26 mouse cellular contexts compared by ENCODE assay signal in genomic region chr10:7757544-7757943, GRCm38 (mm10). TPM values are rescaled to one million over a fixed set of nuclear protein-coding genes. Genes with fewer than 3 reads are reported as not detected.
DNase-seq lines count a peak whose midpoint lies in the region; ATAC-seq and TF ChIP-seq lines count a peak whose summit lies in the region.
"Had no signal": no experiment of that assay in that cellular context is flagged by ENCODE, and none has a peak within 500 bp of the region (broad histone marks: within the 10 kb centered on the region; RNA-seq: fewer than 3 reads in every experiment).

No protein-coding gene starts in this region.

- no peak for TF ChIP-seq CTCF in liver, postnatal 0 days (IDR thresholded peaks at IDR 0.05; ENCODE audit: low read depth)
- no peak for TF ChIP-seq CTCF in thymus, adult 2 months (IDR thresholded peaks at IDR 0.05; ENCODE audit: borderline replicate concordance, control insufficient read depth, extremely low read depth, insufficient read depth, low read length, poor library complexity)

- H3K4me2 ChIP-seq in liver, embryonic 12.5 days = no peak overlapping the region
- H3K4me2 ChIP-seq in liver, postnatal 0 days (ENCODE audit: low read depth, low read length) = no peak overlapping the region
- no peak overlapping the region for H3K4me2 ChIP-seq in midbrain, embryonic 11.5 days
- H3K4me2 ChIP-seq: embryonic facial prominence, embryonic 13.5 days; forebrain, embryonic 12.5 days; forebrain, embryonic 15.5 days; heart, embryonic 11.5 days; hindbrain, embryonic 12.5 days had no signal

- H3K27me3 ChIP-seq in liver, embryonic 12.5 days (replicated peaks) = no peaks in the 10 kb centered on the region
- H3K27me3 ChIP-seq in liver, postnatal 0 days (ENCODE audit: insufficient read depth, low read length) = no peaks in the 10 kb centered on the region
- no peaks in the 10 kb centered on the region for H3K27me3 ChIP-seq in thymus, adult 2 months (ENCODE audit: control insufficient read depth, insufficient read depth, low read length)
- no peaks in the 10 kb centered on the region for H3K27me3 ChIP-seq in midbrain, embryonic 11.5 days (ENCODE audit: control insufficient read depth, insufficient read depth, low read length)
- H3K27me3 ChIP-seq: embryonic facial prominence, embryonic 13.5 days; forebrain, embryonic 12.5 days; forebrain, embryonic 15.5 days; hindbrain, embryonic 12.5 days had no signal

- no peak overlapping the region for H3K4me3 ChIP-seq in liver, embryonic 12.5 days
- H3K4me3 ChIP-seq in liver, postnatal 0 days (ENCODE audit: low read depth, low read length) = no peak overlapping the region
- H3K4me3 ChIP-seq in thymus, adult 2 months (ENCODE audit: control insufficient read depth, insufficient read depth, low read length) = no peak overlapping the region
- H3K4me3 ChIP-seq in midbrain, embryonic 11.5 days (ENCODE audit: low read depth, low read length) = no peak overlapping the region
- H3K4me3 ChIP-seq: embryonic facial prominence, embryonic 10.5 days; embryonic facial prominence, embryonic 13.5 days; erythroblast, embryonic 14.5 days; forebrain, embryonic 12.5 days; forebrain, embryonic 15.5 days; gastrocnemius, adult 2 months; hindbrain, embryonic 12.5 days had no signal

- 0 out of 2 replicates have a peak overlapping the region, but pooled peaks have one; percentile 27 for H3K9ac ChIP-seq in liver, embryonic 12.5 days
- no peak overlapping the region for H3K9ac ChIP-seq in liver, postnatal 0 days (replicated peaks)
- no peak overlapping the region for H3K9ac ChIP-seq in midbrain, embryonic 11.5 days (ENCODE audit: low read length)
- H3K9ac ChIP-seq: embryonic facial prominence, embryonic 13.5 days; forebrain, embryonic 12.5 days; forebrain, embryonic 15.5 days; hindbrain, embryonic 12.5 days had no signal

- no peaks in the 10 kb centered on the region for H3K9me3 ChIP-seq in liver, embryonic 12.5 days (replicated peaks)
- H3K9me3 ChIP-seq in liver, postnatal 0 days (ENCODE audit: low read length) = no peaks in the 10 kb centered on the region
- no peaks in the 10 kb centered on the region for H3K9me3 ChIP-seq in midbrain, embryonic 11.5 days (ENCODE audit: control insufficient read depth, low read length)
- H3K9me3 ChIP-seq: embryonic facial prominence, embryonic 10.5 days; embryonic facial prominence, embryonic 13.5 days; forebrain, embryonic 12.5 days; forebrain, embryonic 15.5 days; hindbrain, embryonic 12.5 days had no signal

- ATAC-seq in liver, embryonic 12.5 days = peak; percentile 49; the same call in 1 of the 2 replicates
- no peak for ATAC-seq in liver, postnatal 0 days
- ATAC-seq in megakaryocyte progenitor cell, adult 5-6 weeks (replicated peaks; ENCODE audit: poor library complexity) = peak; percentile 65
- ATAC-seq in midbrain, embryonic 11.5 days (ENCODE audit: low FRiP score) = no peak
- ATAC-seq: CD4-positive, CD25-positive, alpha-beta regulatory T cell, adult 4 months; forebrain, embryonic 15.5 days; hindbrain, embryonic 16.5 days had no signal

- DNase-seq in liver, postnatal 0 days = no peak
- DNase-seq in MEL-GATA-1-ER (ENCODE audit: extremely low read depth, low read depth) = peak; percentile 58
- DNase-seq in thymus, adult 2 months = no peak
- no peak for DNase-seq in midbrain, embryonic 11.5 days (ENCODE audit: low spot score, missing footprints)
- no peak for DNase-seq in frontal cortex, postnatal 14 days (ENCODE audit: low spot score in 2 of 2)
- DNase-seq: adrenal gland, adult 2 months; adrenal gland, postnatal 14 days; cerebellum, adult 11 months; cerebellum, adult 2 months; cerebellum, adult 9-11 months; cerebellum, postnatal 25 days; embryo, embryonic 11 days; gastrocnemius, adult 2 months; gastrocnemius, postnatal 14 days; heart, adult 11 months had no signal

- 37% methylated on average over 2 of the region's 2 CpGs for WGBS in liver, embryonic 12.5 days (ENCODE audit: insufficient replicate concordance)
- WGBS in liver, postnatal 0 days (ENCODE audit: insufficient replicate concordance) = 60% methylated on average over 2 of the region's 2 CpGs
- WGBS in thymus, adult 2 months = 87% methylated on average over 2 of the region's 2 CpGs
- WGBS in midbrain, embryonic 11.5 days = 97% methylated on average over 2 of the region's 2 CpGs

- H3K4me1 ChIP-seq in liver, embryonic 12.5 days = peaks cover 15% of the 10 kb centered on the region
- H3K4me1 ChIP-seq in liver, postnatal 0 days (ENCODE audit: insufficient read depth) = no peaks in the 10 kb centered on the region
- H3K4me1 ChIP-seq in thymus, adult 2 months (replicated peaks; ENCODE audit: control insufficient read depth, insufficient read depth, low read length) = no peaks in the 10 kb centered on the region
- no peaks in the 10 kb centered on the region for H3K4me1 ChIP-seq in midbrain, embryonic 11.5 days (ENCODE audit: control insufficient read depth, insufficient read depth, low read length)
- H3K4me1 ChIP-seq: embryonic facial prominence, embryonic 10.5 days; embryonic facial prominence, embryonic 13.5 days; forebrain, embryonic 12.5 days; forebrain, embryonic 15.5 days; hindbrain, embryonic 12.5 days had no signal

- TF ChIP-seq EP300 in liver, postnatal 0 days (IDR thresholded peaks at IDR 0.05; ENCODE audit: low read depth) = no peak

- peaks cover 81% of the 10 kb centered on the region for H3K36me3 ChIP-seq in liver, embryonic 12.5 days
- peaks cover 44% of the 10 kb centered on the region for H3K36me3 ChIP-seq in liver, postnatal 0 days (replicated peaks; ENCODE audit: insufficient read depth, low read length)
- peaks cover 60% of the 10 kb centered on the region for H3K36me3 ChIP-seq in thymus, adult 2 months (ENCODE audit: control insufficient read depth, insufficient read depth, low read length)
- peaks cover 10% of the 10 kb centered on the region; the same call in 1 of the 2 replicates for H3K36me3 ChIP-seq in midbrain, embryonic 11.5 days (ENCODE audit: control insufficient read depth, insufficient read depth, low read length)

- 0 out of 2 replicates have a peak overlapping the region, but pooled peaks have one; percentile 25 for H3K27ac ChIP-seq in liver, embryonic 12.5 days
- no peak overlapping the region for H3K27ac ChIP-seq in liver, postnatal 0 days (ENCODE audit: low read depth)
- no peak overlapping the region for H3K27ac ChIP-seq in thymus, adult 2 months (ENCODE audit: control insufficient read depth, insufficient read depth, low read length)
- H3K27ac ChIP-seq in midbrain, embryonic 11.5 days (ENCODE audit: low read depth, low read length) = no peak overlapping the region
- H3K27ac ChIP-seq: embryonic facial prominence, embryonic 10.5 days; embryonic facial prominence, embryonic 13.5 days; forebrain, embryonic 12.5 days; forebrain, embryonic 15.5 days; gastrocnemius, adult 2 months; hindbrain, embryonic 12.5 days had no signal

- no peak for TF ChIP-seq POLR2A in thymus, adult 2 months (IDR thresholded peaks at IDR 0.05; ENCODE audit: control insufficient read depth, extremely low read depth, insufficient read depth, low read length, poor library complexity)

RNA-seq across cellular contexts. Expression of gene Katna1, which starts 31.7 kb away (rescaled TPM):
- polyA plus RNA-seq in liver, embryonic 12.5 days (2016; fragmentation: Nextera tagmentation; extraction: Ambion mirVana) = 41.1 and 42.1 TPM in 2 replicates
- polyA plus RNA-seq in liver, postnatal 0 days (2015; fragmentation: Nextera tagmentation; extraction: Ambion mirVana) = 20.1 and 21.2 TPM in 2 replicates
- 59.4 and 80.0 TPM in 2 replicates for total RNA-seq in megakaryocyte progenitor cell, adult 5-6 weeks (2015)
- total RNA-seq in megakaryocyte progenitor cell, adult 5-6 weeks (2017) = 54.3 and 56.4 TPM in 2 replicates
- 5.4 and 8.0 TPM in 2 replicates for polyA plus RNA-seq in thymus, adult 2 months (2012; rRNA removed)
- 73.1 and 73.8 TPM in 2 replicates for polyA plus RNA-seq in midbrain, embryonic 11.5 days (2014; fragmentation: Nextera tagmentation; extraction: Ambion mirVana)

RNA-seq across cellular contexts. Expression of gene Ginm1, which starts 35.1 kb away (rescaled TPM):
- polyA plus RNA-seq in liver, embryonic 12.5 days (2016; fragmentation: Nextera tagmentation; extraction: Ambion mirVana) = 32.5 and 33.1 TPM in 2 replicates
- 78.9 and 80.8 TPM in 2 replicates for polyA plus RNA-seq in liver, postnatal 0 days (2015; fragmentation: Nextera tagmentation; extraction: Ambion mirVana)
- 34.2 and 39.8 TPM in 2 replicates for total RNA-seq in megakaryocyte progenitor cell, adult 5-6 weeks (2015)
- total RNA-seq in megakaryocyte progenitor cell, adult 5-6 weeks (2017) = 35.7 and 48.8 TPM in 2 replicates
- 20.2 and 23.7 TPM in 2 replicates for polyA plus RNA-seq in thymus, adult 2 months (2012; rRNA removed)
- 51.7 and 53.7 TPM in 2 replicates for polyA plus RNA-seq in midbrain, embryonic 11.5 days (2014; fragmentation: Nextera tagmentation; extraction: Ambion mirVana)

RNA-seq across cellular contexts. Expression of gene Ppil4, which starts 35.1 kb away (rescaled TPM):
- polyA plus RNA-seq in liver, embryonic 12.5 days (2016; fragmentation: Nextera tagmentation; extraction: Ambion mirVana) = 34.6 and 35.1 TPM in 2 replicates
- polyA plus RNA-seq in liver, postnatal 0 days (2015; fragmentation: Nextera tagmentation; extraction: Ambion mirVana) = 14.1 and 14.2 TPM in 2 replicates
- total RNA-seq in megakaryocyte progenitor cell, adult 5-6 weeks (2015) = 43.2 and 44.3 TPM in 2 replicates
- total RNA-seq in megakaryocyte progenitor cell, adult 5-6 weeks (2017) = 72.9 and 87.3 TPM in 2 replicates
- polyA plus RNA-seq in thymus, adult 2 months (2012; rRNA removed) = 11.4 and 13.4 TPM in 2 replicates
- 49.5 and 53.6 TPM in 2 replicates for polyA plus RNA-seq in midbrain, embryonic 11.5 days (2014; fragmentation: Nextera tagmentation; extraction: Ambion mirVana)

Comparison
In these comparisons a context has a peak if more than half of its experiments do, and no peak if none do; other contexts are left out.
1. ATAC-seq: peak in liver, embryonic 12.5 days (single experiment) and megakaryocyte progenitor cell, adult 5-6 weeks (single experiment); none in liver, postnatal 0 days (single experiment) and midbrain, embryonic 11.5 days (single experiment).